Mouse (Mus musculus) layer of hippocampus, postnatal 25 days (tissue): Measurements from ENCODE around the gene Pir. TPM values are rescaled to one million over a fixed set of nuclear protein-coding genes. Genes with fewer than 3 reads are reported as not detected.

Experiments
- DNase-seq, 2 experiments: peaks; one replicate each; pipeline ENCODE4 v3.0.0; 2022; ENCODE audit warnings: mixed read lengths in 2 of 2, low spot score in 1 of 2; ENCODE audit errors: extremely low spot score in 1 of 2
- total RNA-seq, 2 experiments: library from RNA; stranded (reverse); gene quantifications; 2 replicates each; pipeline ENCODE4 v1.2.3; 2021

Gene Pir
- total RNA-seq, 2 experiments from 2014 or later: 5.2 to 5.9 TPM

- DNase-seq: no peak
Observed at GRCm38 (mm10) chrX:164419955-164420354, 150.8 kb downstream of the Pir start.

- DNase-seq: no peak
Observed at GRCm38 (mm10) chrX:164420518-164420917, 151.3 kb downstream of the Pir start.

Other genes with a start within 250 kb of the Pir start
- gene Car5b, start 241.4 kb upstream of the Pir start, total RNA-seq: 1 to 10 TPM; 2.9 to 3.3 TPM
- 10 to 100 TPM in 1 of 2 experiments, 1 to 10 TPM in 1; 9.7 to 13.5 TPM for gene Siah1b, start 192.9 kb upstream of the Pir start, total RNA-seq
- gene Cltrn, start 180.5 kb upstream of the Pir start, total RNA-seq: not detected
- 1 to 10 TPM; 1.6 to 1.7 TPM for gene Ace2, start 130.0 kb upstream of the Pir start, total RNA-seq
- gene Bmx, start 11.2 kb upstream of the Pir start, total RNA-seq: under 1 TPM; 0.61 to 0.74 TPM
- 1 to 10 TPM; 1.7 to 4.2 TPM for gene Vegfd, start 104.0 kb downstream of the Pir start, total RNA-seq
- gene Piga, start 150.4 kb downstream of the Pir start, total RNA-seq: 1 to 10 TPM; 7.7 to 7.9 TPM
- gene Asb11, start 167.6 kb downstream of the Pir start, total RNA-seq: 1 to 10 TPM; 1.3 to 3.2 TPM
- gene Asb9, start 237.0 kb downstream of the Pir start, total RNA-seq: not detected